Comparison of ENCODE assay signal across 8 mouse cellular contexts in genomic region chr17:47946921-47947420, GRCm38 (mm10). TPM values are rescaled to one million over a fixed set of nuclear protein-coding genes. Genes with fewer than 3 reads are reported as not detected.
A peak's percentile ranks its signal among the peaks of the same experiment; 100 is the strongest.
DNase-seq lines count a peak whose midpoint lies in the region; ATAC-seq and TF ChIP-seq lines count a peak whose summit lies in the region.

No protein-coding gene starts in this region.

- no peaks in the 10 kb centered on the region for H3K27me3 ChIP-seq in kidney, embryonic 14.5 days (ENCODE audit: control insufficient read depth, insufficient read depth, low read length)
- H3K27me3 ChIP-seq in embryonic facial prominence, embryonic 13.5 days = peaks cover 17% of the 10 kb centered on the region
- H3K27me3 ChIP-seq in liver, postnatal 0 days (ENCODE audit: insufficient read depth, low read length) = no peaks in the 10 kb centered on the region

- TF ChIP-seq CTCF in liver, postnatal 0 days (IDR thresholded peaks at IDR 0.05; ENCODE audit: low read depth) = no peak

- no peaks in the 10 kb centered on the region for H3K36me3 ChIP-seq in kidney, embryonic 14.5 days (ENCODE audit: control insufficient read depth, insufficient read depth, low read length)
- H3K36me3 ChIP-seq in embryonic facial prominence, embryonic 13.5 days = no peaks in the 10 kb centered on the region
- H3K36me3 ChIP-seq in liver, postnatal 0 days (replicated peaks; ENCODE audit: insufficient read depth, low read length) = no peaks in the 10 kb centered on the region

- peak; percentile 78 for ATAC-seq in kidney, embryonic 14.5 days (ENCODE audit: low FRiP score, low TSS enrichment)
- ATAC-seq in embryonic facial prominence, embryonic 13.5 days (ENCODE audit: insufficient number of reproducible peaks, insufficient read depth, low FRiP score, low TSS enrichment, low read depth) = 0 out of 2 replicates have a peak, but pooled peaks have one; percentile 26
- 0 out of 2 replicates have a peak, but pooled peaks have one; percentile 27 for ATAC-seq in liver, postnatal 0 days

- H3K4me3 ChIP-seq in kidney, embryonic 14.5 days (ENCODE audit: low read length) = peak overlapping the region; percentile 14; the same call in 1 of the 2 replicates
- H3K4me3 ChIP-seq in embryonic facial prominence, embryonic 13.5 days = no peak overlapping the region; the same call in 1 of the 2 replicates
- H3K4me3 ChIP-seq in liver, postnatal 0 days (ENCODE audit: low read depth, low read length) = no peak overlapping the region

- 4% methylated on average over 14 of the region's 14 CpGs for WGBS in kidney, embryonic 14.5 days
- 4% methylated on average over 14 of the region's 14 CpGs for WGBS in embryonic facial prominence, embryonic 13.5 days
- WGBS in liver, postnatal 0 days (ENCODE audit: insufficient replicate concordance) = 22% methylated on average over 14 of the region's 14 CpGs

- peak overlapping the region; percentile 40; the same call in 1 of the 2 replicates for H3K9ac ChIP-seq in kidney, embryonic 14.5 days (ENCODE audit: low read depth, low read length)
- peak overlapping the region; percentile 51; the same call in 1 of the 2 replicates for H3K9ac ChIP-seq in embryonic facial prominence, embryonic 13.5 days
- H3K9ac ChIP-seq in liver, postnatal 0 days (replicated peaks) = no peak overlapping the region; the same call in 1 of the 2 replicates

- no peak for DNase-seq in kidney, postnatal 14 days
- DNase-seq in liver, postnatal 0 days = peak; percentile 42
- DNase-seq in retina, postnatal 1 day = peak; percentile 60
- DNase-seq in frontal cortex, postnatal 14 days (ENCODE audit: low spot score in 2 of 2) = no peak
- no peak for DNase-seq in left cerebral cortex, adult 18-20 months (ENCODE audit: low spot score in 2 of 2)
- no peak for DNase-seq in gastrocnemius, postnatal 10 days

- H3K4me2 ChIP-seq in kidney, embryonic 14.5 days (replicated peaks; ENCODE audit: low read depth, low read length) = peak overlapping the region; percentile 26
- peak overlapping the region; percentile 37 for H3K4me2 ChIP-seq in embryonic facial prominence, embryonic 13.5 days
- no peak overlapping the region for H3K4me2 ChIP-seq in liver, postnatal 0 days (ENCODE audit: low read depth, low read length)

- H3K27ac ChIP-seq in kidney, embryonic 14.5 days (ENCODE audit: low read depth, low read length) = no peak overlapping the region
- H3K27ac ChIP-seq in embryonic facial prominence, embryonic 13.5 days = no peak overlapping the region
- no peak overlapping the region for H3K27ac ChIP-seq in liver, postnatal 0 days (ENCODE audit: low read depth)

- H3K9me3 ChIP-seq in kidney, embryonic 14.5 days (ENCODE audit: control insufficient read depth, low read length) = no peaks in the 10 kb centered on the region
- H3K9me3 ChIP-seq in embryonic facial prominence, embryonic 13.5 days = no peaks in the 10 kb centered on the region
- H3K9me3 ChIP-seq in liver, postnatal 0 days (ENCODE audit: low read length) = no peaks in the 10 kb centered on the region

- H3K4me1 ChIP-seq in kidney, embryonic 14.5 days (ENCODE audit: control insufficient read depth, insufficient read depth, low read length) = peaks cover 10% of the 10 kb centered on the region; the same call in 1 of the 2 replicates
- H3K4me1 ChIP-seq in embryonic facial prominence, embryonic 13.5 days = peaks cover 37% of the 10 kb centered on the region
- H3K4me1 ChIP-seq in liver, postnatal 0 days (ENCODE audit: insufficient read depth) = peaks cover 9% of the 10 kb centered on the region

- TF ChIP-seq EP300 in liver, postnatal 0 days (IDR thresholded peaks at IDR 0.05; ENCODE audit: low read depth) = no peak

RNA-seq across cellular contexts. Expression of gene Foxp4, which starts 22.5 kb away (rescaled TPM):
- 23.9 and 25.4 TPM in 2 replicates for polyA plus RNA-seq in kidney, embryonic 14.5 days (2014; fragmentation: Nextera tagmentation; extraction: Ambion mirVana)
- polyA plus RNA-seq in embryonic facial prominence, embryonic 13.5 days (2015; fragmentation: Nextera tagmentation; extraction: Ambion mirVana) = 18.9 and 19.8 TPM in 2 replicates
- polyA plus RNA-seq in liver, postnatal 0 days (2015; fragmentation: Nextera tagmentation; extraction: Ambion mirVana) = 5.9 and 6.2 TPM in 2 replicates
- total RNA-seq in left cerebral cortex, adult 18-20 months (2021) = 10 to 100 TPM; 47.6 to 47.8 TPM
- total RNA-seq in gastrocnemius, postnatal 10 days (2021) = 10 to 100 TPM; 10.2 to 16.1 TPM

Comparison
In these comparisons a context has a peak if more than half of its experiments do, and no peak if none do; other contexts are left out.
1. ATAC-seq: peak in every context shown above with its lines; median percentile 78 in kidney, embryonic 14.5 days; 27 in liver, postnatal 0 days; 26 in embryonic facial prominence, embryonic 13.5 days.
2. DNase-seq: peak in liver, postnatal 0 days (single experiment) and retina, postnatal 1 day (single experiment); none in kidney, postnatal 14 days (single experiment), frontal cortex, postnatal 14 days (0 of 2), left cerebral cortex, adult 18-20 months (0 of 2) and gastrocnemius, postnatal 10 days (single experiment).